In genomic region chr7:30050882-30051548, GRCm38 (mm10) we compare ENCODE assay signal across 8 mouse cellular contexts. TPM values are rescaled to one million over a fixed set of nuclear protein-coding genes. Genes with fewer than 3 reads are reported as not detected.
DNase-seq lines count a peak whose midpoint lies in the region; ATAC-seq and TF ChIP-seq lines count a peak whose summit lies in the region.

Gene Zfp14, minus strand, starts transcription at chr7:30051380.

- H3K27ac ChIP-seq in hindbrain, postnatal 0 days = peak within 1 kb of the TSS; percentile 85
- H3K27ac ChIP-seq in left cerebral cortex, adult 2 months = peak within 1 kb of the TSS; percentile 78

- H3K9me3 ChIP-seq in hindbrain, postnatal 0 days (ENCODE audit: low read length) = no peaks in the 10 kb centered on the region

- peak within 1 kb of the TSS; percentile 87 for H3K4me2 ChIP-seq in hindbrain, postnatal 0 days (ENCODE audit: low read depth, low read length)

- under 1% methylated on average over 40 of the region's 40 CpGs for WGBS in hindbrain, postnatal 0 days

- peaks cover 8% of the 10 kb centered on the region; the same call in 1 of the 2 replicates for H3K4me1 ChIP-seq in hindbrain, postnatal 0 days (ENCODE audit: insufficient read depth, low read length)

- peak within 1 kb of the TSS; percentile 73 for H3K9ac ChIP-seq in hindbrain, postnatal 0 days (replicated peaks; ENCODE audit: low read length)

- peak; percentile 83 for DNase-seq in T-cell, adult 2 months (ENCODE audit: low spot score)
- peak; percentile 94 for DNase-seq in cerebellum, postnatal 36 days
- DNase-seq in gastrocnemius, adult 18-20 months (ENCODE audit: low spot score) = peak; percentile 90
- DNase-seq in hindbrain, postnatal 0 days (ENCODE audit: low spot score) = peak; percentile 96
- peak; percentile 89 to 93 for DNase-seq in left cerebral cortex, adult 2 months (ENCODE audit: extremely low spot score in 1 of 2, low spot score in 2 of 2)
- peak; percentile 94 to 95 for DNase-seq in right cerebral cortex, adult 2 months (ENCODE audit: low spot score in 2 of 2)
- peak; percentile 89 for DNase-seq in urinary bladder, postnatal 14 days (ENCODE audit: low spot score)

- H3K36me3 ChIP-seq in hindbrain, postnatal 0 days (ENCODE audit: insufficient read depth, low read length) = no peaks in the 10 kb centered on the region

- intact Hi-C loops in left cerebral cortex, adult 2 months (cut with DNase I) = loop anchor here (1.0 to 2.0 kb wide), 2 partner anchors 39 to 98 kb away; partner anchors contain the start of genes Gm26920 and Zfp566

- peak within 1 kb of the TSS; percentile 75 for H3K4me3 ChIP-seq in hindbrain, postnatal 0 days (ENCODE audit: low read length)
- peak within 1 kb of the TSS; percentile 85 for H3K4me3 ChIP-seq in left cerebral cortex, adult 2 months

- H3K27me3 ChIP-seq in hindbrain, postnatal 0 days (ENCODE audit: insufficient read depth, low read length) = no peaks in the 10 kb centered on the region

- TF ChIP-seq CTCF in hindbrain, postnatal 0 days (IDR thresholded peaks at IDR 0.05; ENCODE audit: low read depth) = peak; percentile 13; the same call in 1 of the 2 replicates
- no peak for TF ChIP-seq CTCF in left cerebral cortex, adult 2 months (IDR thresholded peaks at IDR 0.05)

- ATAC-seq in hindbrain, postnatal 0 days = peak; percentile 99
- peak; percentile 100 for ATAC-seq in megakaryocyte, adult 5-6 weeks (ENCODE audit: poor library complexity, severe bottlenecking)

RNA-seq across cellular contexts. Expression of gene Zfp14, which starts in this region (rescaled TPM):
- 1 to 10 TPM; 2.1 to 2.3 TPM for total RNA-seq in gastrocnemius, adult 18-20 months (2021)
- 8.4 and 10.1 TPM in 2 replicates for total RNA-seq in hindbrain, postnatal 0 days (2014; rRNA removed)
- polyA plus RNA-seq in hindbrain, postnatal 0 days (2015; fragmentation: Nextera tagmentation; extraction: Ambion mirVana) = 5.9 and 6.7 TPM in 2 replicates
- 1 to 10 TPM; 6.8 to 7.8 TPM for total RNA-seq in left cerebral cortex, adult 2 months (2021)
- 1.4 and 2.1 TPM in 2 replicates for total RNA-seq in megakaryocyte, adult 5-6 weeks (2015)
- total RNA-seq in megakaryocyte, adult 5-6 weeks (2017) = 0.89 and 0.95 TPM in 2 replicates

Comparison
In these comparisons a context has a peak if more than half of its experiments do, and no peak if none do; other contexts are left out.
1. Peak in every context shown above with its lines: DNase-seq, ATAC-seq, H3K4me3 ChIP-seq and H3K27ac ChIP-seq.